Mouse (Mus musculus) hindbrain, embryonic 10.5 days (tissue): ENCODE data around the gene Zic4. TPM values are rescaled to one million over a fixed set of nuclear protein-coding genes. Genes with fewer than 3 reads are reported as not detected.

Experiments
- DNase-seq: peaks from one replicate; pipeline ENCODE4 v3.0.0-alpha.2; 2017; ENCODE audit warnings: low spot score
- H3K27ac ChIP-seq: fragments of 300-500 bp; sonication (generic); 2 replicates; pipeline ENCODE4 v1.5.1; 2016; ENCODE audit warnings: mild to moderate bottlenecking, moderate library complexity
- H3K27me3 ChIP-seq: fragments of 300-500 bp; sonication (generic); 2 replicates; pipeline ENCODE4 v1.6.1; 2016; ENCODE audit warnings: mild to moderate bottlenecking; ENCODE audit not compliant: poor library complexity, insufficient read depth, severe bottlenecking
- H3K36me3 ChIP-seq: fragments of 300-500 bp; sonication (generic); 2 replicates; pipeline ENCODE4 v1.6.1; 2016; ENCODE audit warnings: mild to moderate bottlenecking, moderate library complexity
- H3K4me1 ChIP-seq: fragments of 300-500 bp; sonication (generic); replicated peaks from 2 replicates; pipeline ENCODE4 v1.6.1; 2016; ENCODE audit warnings: mild to moderate bottlenecking
- H3K4me3 ChIP-seq: fragments of 300-500 bp; sonication (generic); 2 replicates; pipeline ENCODE4 v1.5.1; 2016; ENCODE audit warnings: mild to moderate bottlenecking, moderate library complexity
- H3K9me3 ChIP-seq: fragments of 300-500 bp; sonication (generic); 2 replicates; pipeline ENCODE4 v1.6.1; 2016; ENCODE audit warnings: mild to moderate bottlenecking, moderate library complexity
- WGBS: fragments of 180-500 bp; shearing (Covaris S2); methylation state at CpG from one replicate; pipeline ENCODE4 v1.1.7; 2016; 5-methylcytosine and 5-hydroxymethylcytosine counted together
- polyA plus RNA-seq: library from polyadenylated mRNA; unstranded; fragments of >200 nt; fragmentation: Nextera tagmentation; extraction: Ambion mirVana; gene quantifications from 2 replicates; pipeline ENCODE4 v1.2.1, GENCODE M21; 2016

Gene Zic4
- polyA plus RNA-seq, 1 experiment from 2014 or later, result 19.8 TPM

DNA sequence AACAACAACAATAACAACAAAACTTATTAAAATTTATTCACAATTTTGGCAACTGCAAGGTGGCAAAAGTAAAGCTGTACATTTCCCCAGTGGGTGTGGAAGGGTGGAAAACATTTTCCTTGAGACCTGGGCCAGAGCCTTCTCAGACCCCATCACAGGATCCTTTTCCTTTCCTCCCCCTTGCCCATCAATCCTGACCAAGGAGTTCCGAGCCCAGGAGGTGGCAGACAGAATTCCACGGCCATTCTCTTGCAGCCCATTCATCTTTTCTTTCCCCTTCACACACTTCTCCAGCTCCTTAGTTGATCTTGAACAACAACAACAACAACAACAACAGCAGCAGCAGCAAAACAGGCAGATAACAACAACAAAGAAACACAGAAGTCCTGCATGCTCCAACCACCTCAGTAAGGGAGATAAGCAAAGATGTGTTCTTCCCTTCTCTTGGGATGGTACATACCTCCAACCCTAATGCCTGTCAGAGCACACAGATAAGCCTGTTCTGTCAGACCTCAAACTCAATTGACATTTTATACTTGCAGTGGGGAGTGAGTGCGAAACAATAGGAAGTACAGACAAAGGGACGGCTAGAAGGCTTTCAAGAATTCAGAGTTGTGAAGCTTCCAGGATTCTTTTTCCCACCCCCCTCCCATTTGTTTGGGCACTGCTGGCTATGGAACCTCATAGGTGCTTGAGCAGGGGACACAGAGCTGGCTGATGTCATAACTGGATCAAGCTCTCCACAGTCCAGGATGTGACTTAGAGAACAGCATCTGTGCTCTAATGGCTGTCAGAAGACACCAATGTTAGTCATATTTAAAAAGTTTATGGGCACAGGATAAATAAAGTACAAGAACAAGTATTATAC lies 22.7 kb downstream of the Zic4 start:
- Histone ChIP-seq H3K27ac (peak overlapping the region; percentile 98), H3K36me3 (no peaks in the 10 kb centered on the region), H3K9me3 (no peaks in the 10 kb centered on the region), H3K4me1 (peaks cover 66% of the 10 kb centered on the region), H3K27me3 (peaks cover 98% of the 10 kb centered on the region), H3K4me3 (peak overlapping the region; percentile 67)
- peak; percentile 31 for DNase-seq
- 3% methylated on average over 4 of the region's 4 CpGs for WGBS

DNA sequence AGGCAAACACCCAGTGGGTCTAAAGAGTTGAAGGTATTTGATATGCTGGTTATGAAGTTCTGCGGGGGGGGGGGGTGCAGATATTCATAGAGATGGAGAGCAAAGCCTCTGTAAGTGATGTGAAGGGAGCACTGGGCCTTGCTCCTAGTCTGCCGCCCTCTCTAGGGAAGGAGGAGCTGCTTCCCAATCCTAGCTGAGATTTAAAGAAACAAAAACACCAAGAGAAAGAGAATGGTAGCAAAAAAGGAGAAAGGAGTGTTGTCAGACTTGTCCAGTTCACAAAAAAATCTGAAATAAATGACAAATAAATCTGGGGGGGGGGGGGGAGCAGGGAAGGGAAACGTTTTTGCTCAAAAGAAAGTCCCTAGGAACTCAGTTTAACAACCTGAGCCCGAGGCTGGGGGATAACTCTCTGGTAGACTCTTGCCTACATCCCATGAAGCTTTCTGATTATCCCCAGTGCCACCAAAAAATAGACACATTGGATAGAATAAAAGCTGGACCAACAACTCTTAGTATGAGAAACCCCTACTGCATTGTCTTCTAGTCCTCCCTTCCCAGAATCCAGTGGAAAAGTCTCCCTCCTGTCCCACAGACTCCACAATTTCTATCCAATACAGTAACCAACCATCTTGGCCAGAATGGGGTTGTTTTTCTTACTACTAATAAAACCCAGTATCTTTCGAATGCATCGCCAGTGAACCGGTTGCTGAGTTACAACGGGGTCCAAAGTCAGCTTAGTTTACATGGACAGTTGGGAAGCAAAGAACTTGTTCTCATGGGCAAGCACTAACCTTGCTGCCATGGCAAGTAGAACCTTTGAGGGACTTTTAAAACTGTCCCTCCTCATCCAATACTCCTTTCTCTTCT lies 23.6 kb downstream of the Zic4 start:
- H3K4me3 ChIP-seq, result peak overlapping the region; percentile 67
- H3K27me3 ChIP-seq, result peaks cover 98% of the 10 kb centered on the region
- H3K9me3 ChIP-seq, result no peaks in the 10 kb centered on the region
- WGBS, result 1% methylated on average over 8 of the region's 8 CpGs
- H3K36me3 ChIP-seq, result no peaks in the 10 kb centered on the region
- peaks cover 66% of the 10 kb centered on the region for H3K4me1 ChIP-seq
- peak; percentile 34 for DNase-seq
- H3K27ac ChIP-seq, result peak overlapping the region; percentile 98

DNA sequence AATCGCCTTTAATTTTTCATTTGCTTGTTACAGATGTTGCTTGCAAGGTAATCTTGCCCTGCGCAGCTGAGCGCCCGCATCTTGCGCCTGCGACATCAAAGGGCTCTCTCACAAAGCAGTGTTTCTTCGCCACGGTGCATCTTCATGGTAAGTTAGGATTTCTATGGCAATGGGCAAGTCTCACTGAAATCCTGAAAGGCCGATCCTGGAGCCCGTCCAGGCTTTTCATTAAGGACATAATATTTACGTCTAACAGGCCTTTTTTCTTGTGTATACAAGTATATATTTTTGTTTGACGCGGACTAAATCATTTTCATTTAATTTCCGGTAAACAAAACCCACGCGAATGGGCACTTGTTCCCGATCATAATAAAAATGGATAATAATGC lies 24.3 kb downstream of the Zic4 start:
- Histone ChIP-seq H3K4me3 (peak overlapping the region; percentile 67), H3K27me3 (peaks cover 100% of the 10 kb centered on the region), H3K36me3 (no peaks in the 10 kb centered on the region), H3K4me1 (peaks cover 62% of the 10 kb centered on the region), H3K27ac (peak overlapping the region; percentile 98), H3K9me3 (no peaks in the 10 kb centered on the region)
- DNase-seq, result peak; percentile 64
- WGBS, result 1% methylated on average over 17 of the region's 17 CpGs

DNA sequence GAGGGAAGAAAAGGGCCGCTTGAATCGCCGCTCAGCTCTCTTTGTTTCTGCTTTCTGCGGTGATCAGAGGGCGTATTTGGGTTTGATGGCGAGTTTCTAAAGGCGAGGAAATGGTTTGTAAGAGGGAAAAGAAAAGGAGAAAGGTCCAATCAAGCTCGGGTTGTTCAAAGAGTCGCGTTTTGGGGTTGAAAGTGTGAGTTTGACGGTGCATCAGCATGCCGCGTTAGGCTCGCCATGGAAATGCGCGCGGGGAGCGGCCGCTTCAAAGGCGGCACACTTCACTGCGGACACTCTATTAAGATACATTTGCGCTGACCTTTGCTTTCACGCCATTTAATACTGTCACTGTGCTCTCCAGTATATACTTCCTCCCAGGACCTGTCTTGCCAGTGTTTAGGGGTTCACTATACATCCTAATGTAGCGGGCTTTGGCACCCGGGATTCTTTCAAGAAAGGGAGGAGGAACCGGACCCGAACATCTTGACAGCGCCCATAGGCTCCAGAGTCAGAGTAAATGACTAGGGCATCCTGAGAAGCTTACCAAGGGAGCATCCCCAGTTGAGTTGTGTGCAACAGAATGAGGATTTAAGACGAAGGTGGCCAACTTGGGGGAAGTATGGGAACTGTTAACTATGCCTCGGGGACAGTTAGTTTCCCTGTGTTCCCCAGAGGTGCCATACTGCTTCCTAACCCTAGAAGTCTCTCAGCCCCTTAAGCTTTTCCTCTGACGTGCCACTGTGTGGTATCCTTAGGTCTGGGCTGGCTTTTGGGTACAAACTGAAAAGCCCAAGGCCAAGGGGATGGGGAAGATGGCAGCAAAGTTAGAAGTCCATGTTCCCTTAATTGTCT lies 24.9 kb downstream of the Zic4 start:
- Histone ChIP-seq H3K4me1 (peaks cover 58% of the 10 kb centered on the region), H3K36me3 (no peaks in the 10 kb centered on the region), H3K9me3 (no peaks in the 10 kb centered on the region), H3K4me3 (peak overlapping the region; percentile 67), H3K27ac (peak overlapping the region; percentile 98), H3K27me3 (peaks cover 100% of the 10 kb centered on the region)
- peak; percentile 76 for DNase-seq
- under 1% methylated on average over 31 of the region's 31 CpGs for WGBS

DNA sequence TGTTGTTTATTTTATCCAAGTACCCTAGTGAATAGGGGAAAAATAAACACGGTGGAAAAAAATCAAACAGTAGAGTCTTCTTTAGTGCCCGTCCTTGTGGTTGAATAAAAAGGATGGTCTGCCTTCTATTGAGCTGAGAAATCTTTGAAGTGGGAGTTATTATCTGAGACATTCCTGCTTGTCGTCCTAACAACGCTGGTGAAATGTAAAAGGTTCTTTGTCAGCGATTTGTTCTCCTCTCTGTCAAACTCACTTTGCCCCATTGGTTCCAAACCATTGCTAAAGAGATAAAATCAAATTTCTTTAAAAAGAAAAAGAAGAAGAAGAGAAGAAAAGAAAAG lies 25.5 kb downstream of the Zic4 start:
- Histone ChIP-seq H3K36me3 (no peaks in the 10 kb centered on the region), H3K27ac (peak overlapping the region; percentile 98), H3K27me3 (peaks cover 100% of the 10 kb centered on the region), H3K4me3 (peak overlapping the region; percentile 67), H3K4me1 (peaks cover 58% of the 10 kb centered on the region), H3K9me3 (no peaks in the 10 kb centered on the region)
- 0% methylated on average over 5 of the region's 5 CpGs for WGBS
- DNase-seq, result no peak

DNA sequence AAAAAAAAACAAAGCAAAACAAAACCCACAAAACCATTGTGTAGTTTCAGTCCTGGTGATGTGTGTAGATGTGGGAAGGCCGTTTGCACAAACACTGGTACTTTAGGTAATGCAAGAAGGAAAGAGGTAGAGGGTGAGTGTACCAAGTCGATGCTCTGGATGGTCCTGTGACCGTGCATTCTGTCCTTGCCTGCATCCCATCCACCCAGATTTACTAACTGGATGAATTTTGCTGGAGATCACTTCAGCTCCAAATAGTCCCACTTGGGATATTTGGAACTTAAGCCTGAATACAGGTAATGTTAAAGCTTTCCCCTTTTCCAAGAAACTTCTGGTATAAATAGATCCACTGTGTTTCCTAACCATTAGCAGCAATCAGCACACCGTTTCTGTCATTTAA lies 26.0 kb downstream of the Zic4 start:
- H3K9me3 ChIP-seq, result no peaks in the 10 kb centered on the region
- peaks cover 100% of the 10 kb centered on the region for H3K27me3 ChIP-seq
- no peaks in the 10 kb centered on the region for H3K36me3 ChIP-seq
- no peak for DNase-seq
- peak overlapping the region; percentile 4; the same call in 1 of the 2 replicates for H3K4me3 ChIP-seq
- peak overlapping the region; percentile 77 for H3K27ac ChIP-seq
- under 1% methylated on average over 4 of the region's 4 CpGs for WGBS
- peaks cover 59% of the 10 kb centered on the region for H3K4me1 ChIP-seq

DNA sequence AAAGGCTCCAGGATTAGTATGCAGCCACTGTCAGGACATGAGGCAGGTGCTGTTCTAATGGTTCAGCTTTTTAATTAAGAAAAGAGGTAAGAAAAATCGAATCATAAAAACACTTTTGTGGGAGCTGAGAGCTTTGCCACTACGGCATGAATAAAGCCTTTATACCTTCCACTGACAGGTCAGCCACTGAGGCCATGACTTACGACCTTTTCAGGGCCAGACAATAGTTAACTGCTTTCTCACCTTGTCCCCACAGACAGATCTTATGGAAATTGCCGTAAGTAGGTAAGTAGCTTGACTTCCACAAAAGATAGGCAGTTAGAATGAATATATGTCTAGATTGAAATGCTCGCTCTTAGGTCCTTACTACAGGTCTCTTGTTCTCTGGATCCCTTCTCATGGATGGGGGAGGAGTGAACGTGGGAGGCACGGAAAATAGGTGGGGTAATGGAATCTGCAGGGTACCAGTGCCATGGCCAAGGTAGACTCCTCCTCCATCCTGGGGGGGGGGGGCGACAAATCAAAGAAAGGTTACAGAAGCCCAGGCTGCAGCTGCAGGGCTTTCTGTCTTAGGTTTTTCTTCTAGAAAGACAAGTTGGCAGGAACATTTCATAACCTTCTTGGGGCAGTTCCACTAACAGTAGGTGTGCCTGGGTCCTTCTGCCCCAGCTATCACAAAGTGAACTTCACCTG lies 31.3 kb downstream of the Zic4 start:
- H3K27me3 ChIP-seq, result peaks cover 100% of the 10 kb centered on the region
- DNase-seq, result peak; percentile 33
- H3K36me3 ChIP-seq, result no peaks in the 10 kb centered on the region
- H3K9me3 ChIP-seq, result no peaks in the 10 kb centered on the region
- H3K4me1 ChIP-seq, result peaks cover 52% of the 10 kb centered on the region
- WGBS, result 5% methylated on average over 8 of the region's 8 CpGs
- H3K27ac ChIP-seq, result no peak overlapping the region
- H3K4me3 ChIP-seq, result no peak overlapping the region

DNA sequence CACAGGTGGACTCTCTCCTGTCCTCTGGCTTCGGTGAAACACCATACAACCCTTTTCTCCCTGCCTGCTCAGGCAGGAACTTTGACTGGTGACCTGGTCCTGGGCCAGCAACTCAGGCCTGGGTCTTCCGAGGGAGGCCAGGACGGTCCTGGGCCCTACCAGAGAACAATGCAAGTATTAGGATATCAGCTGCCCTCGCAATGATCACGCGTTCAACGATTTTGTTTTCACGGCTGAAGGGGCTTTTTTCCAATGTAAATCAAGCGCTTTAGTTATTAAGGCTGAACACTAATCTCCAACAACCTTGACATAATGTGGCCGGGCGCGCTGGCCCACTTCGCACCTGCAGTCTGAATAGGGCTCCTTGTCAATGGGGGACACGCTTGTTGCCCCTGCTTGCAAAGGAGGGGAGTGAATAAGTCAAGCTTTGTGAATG lies 32.0 kb downstream of the Zic4 start:
- peak; percentile 51 for DNase-seq
- WGBS, result 2% methylated on average over 14 of the region's 14 CpGs
- peaks cover 100% of the 10 kb centered on the region for H3K27me3 ChIP-seq
- peaks cover 46% of the 10 kb centered on the region for H3K4me1 ChIP-seq
- H3K36me3 ChIP-seq, result no peaks in the 10 kb centered on the region
- no peaks in the 10 kb centered on the region for H3K9me3 ChIP-seq
- H3K4me3 ChIP-seq, result no peak overlapping the region
- H3K27ac ChIP-seq, result no peak overlapping the region

DNA sequence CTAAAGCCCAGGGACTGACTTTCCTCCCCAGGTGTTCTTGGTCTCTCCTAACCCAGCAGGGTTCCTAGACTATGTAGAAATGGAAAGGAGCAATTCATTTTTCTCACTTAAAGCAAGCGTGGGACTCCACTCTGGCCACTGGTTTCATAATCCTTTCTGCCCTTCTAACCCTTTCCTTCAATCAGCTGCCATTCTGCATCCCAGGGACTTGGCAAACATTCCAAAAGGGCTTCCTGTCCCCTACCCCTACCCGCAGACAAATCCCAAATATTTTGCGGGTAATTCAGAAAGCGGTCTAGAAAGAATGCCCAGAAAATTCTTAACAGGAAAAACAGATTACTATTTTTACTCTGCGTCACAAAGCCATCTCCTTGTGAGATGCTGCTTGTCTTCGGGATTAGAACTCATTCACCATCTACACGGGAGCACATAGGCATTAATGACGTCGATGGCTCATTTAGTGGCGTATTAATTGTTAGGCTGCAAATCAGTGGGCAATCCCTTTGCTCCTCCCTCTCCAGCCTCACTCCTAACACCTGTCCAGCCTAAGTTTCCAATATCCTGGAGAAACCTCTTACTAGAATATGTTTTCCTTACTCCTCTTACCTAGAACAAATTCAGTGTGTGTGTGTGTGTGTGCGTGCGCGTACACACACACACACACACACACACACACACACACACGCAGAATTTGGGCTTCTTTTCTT lies 33.0 kb downstream of the Zic4 start:
- peaks cover 100% of the 10 kb centered on the region for H3K27me3 ChIP-seq
- H3K4me1 ChIP-seq, result peaks cover 36% of the 10 kb centered on the region
- 7% methylated on average over 14 of the region's 14 CpGs for WGBS
- H3K27ac ChIP-seq, result no peak overlapping the region
- H3K9me3 ChIP-seq, result no peaks in the 10 kb centered on the region
- no peak overlapping the region for H3K4me3 ChIP-seq
- H3K36me3 ChIP-seq, result no peaks in the 10 kb centered on the region
- peak; percentile 24 for DNase-seq

DNA sequence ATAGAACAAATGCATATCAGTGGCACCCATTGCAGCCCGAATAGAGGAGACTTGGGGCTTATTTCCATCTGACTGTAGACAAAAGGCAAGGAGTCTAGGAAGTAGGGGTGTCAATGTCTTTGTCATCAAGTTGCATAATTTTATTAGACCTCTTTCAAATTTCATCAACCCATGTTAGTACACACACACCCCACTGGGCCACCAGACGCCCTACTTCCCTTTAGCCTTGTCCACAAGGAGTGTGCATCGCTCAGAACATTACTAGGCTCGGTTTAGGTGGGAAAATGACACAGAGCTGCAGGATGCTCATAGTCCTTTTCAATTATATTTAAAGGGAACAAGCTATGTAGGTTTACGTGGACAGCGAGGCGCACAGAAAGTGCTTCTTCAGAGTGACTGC lies 37.8 kb downstream of the Zic4 start:
- no peak overlapping the region for H3K27ac ChIP-seq
- no peak overlapping the region for H3K4me3 ChIP-seq
- no peaks in the 10 kb centered on the region for H3K9me3 ChIP-seq
- 10% methylated on average over 7 of the region's 7 CpGs for WGBS
- H3K36me3 ChIP-seq, result no peaks in the 10 kb centered on the region
- H3K4me1 ChIP-seq, result peaks cover 22% of the 10 kb centered on the region; the same call in 1 of the 2 replicates
- H3K27me3 ChIP-seq, result peaks cover 100% of the 10 kb centered on the region
- DNase-seq, result no peak

DNA sequence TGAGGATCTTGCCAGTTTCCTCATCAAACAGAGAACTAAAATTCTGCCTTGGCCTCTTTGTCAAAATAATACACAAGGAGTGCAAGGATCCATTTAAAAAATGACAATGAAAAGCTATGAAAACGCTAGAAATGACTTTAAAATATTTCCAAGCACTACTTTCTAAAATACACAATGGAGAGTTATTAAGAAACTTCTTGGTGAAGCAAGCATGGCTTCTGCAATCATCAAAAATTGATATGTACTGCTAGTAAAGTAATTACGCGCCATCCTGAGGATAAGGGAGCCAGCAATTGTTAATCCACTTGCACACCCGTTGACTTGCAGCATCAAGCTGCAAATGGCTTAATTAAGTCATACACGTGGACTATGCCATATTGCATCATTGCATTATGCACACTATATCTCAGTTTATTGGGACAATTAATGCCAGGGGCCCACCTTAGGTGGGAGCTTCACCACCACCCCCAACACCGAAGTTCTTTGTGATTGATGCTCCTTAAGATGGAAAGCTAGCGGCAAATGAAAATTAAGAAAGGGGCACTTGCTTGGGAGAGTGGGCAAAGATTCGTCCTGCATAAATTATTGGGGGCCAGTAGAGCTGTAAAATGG lies 38.4 kb downstream of the Zic4 start:
- no peak overlapping the region for H3K27ac ChIP-seq
- peaks cover 24% of the 10 kb centered on the region; the same call in 1 of the 2 replicates for H3K4me1 ChIP-seq
- H3K9me3 ChIP-seq, result no peaks in the 10 kb centered on the region
- H3K27me3 ChIP-seq, result peaks cover 100% of the 10 kb centered on the region
- peak; percentile 26 for DNase-seq
- H3K4me3 ChIP-seq, result no peak overlapping the region
- H3K36me3 ChIP-seq, result no peaks in the 10 kb centered on the region
- WGBS, result 6% methylated on average over 8 of the region's 8 CpGs
